Mouse (Mus musculus) lung, adult 2 months (tissue): Measurements from ENCODE around the gene Spcs2. TPM values are rescaled to one million over a fixed set of nuclear protein-coding genes. Genes with fewer than 3 reads are reported as not detected.

Experiments used
- DNase-seq: peaks from one replicate; pipeline ENCODE4 v3.0.0; 2022
- H3K4me1 ChIP-seq: fragments of 200-500 bp; 2 replicates; pipeline ENCODE4 v1.6.1; 2011; ENCODE audit warnings: low read length; ENCODE audit not compliant: control insufficient read depth, insufficient read depth
- H3K4me3 ChIP-seq: fragments of 200-500 bp; replicated peaks from 2 replicates; pipeline ENCODE3; 2011; ENCODE audit warnings: low read depth, mild to moderate bottlenecking, control low read depth, low read length; ENCODE audit errors: extremely low read depth
- CTCF ChIP-seq: fragments of 200-500 bp; IDR thresholded peaks from 2 replicates; pipeline ENCODE4 v1.5.1; 2011; ENCODE audit warnings: mild to moderate bottlenecking, low read length, control low read depth; ENCODE audit not compliant: insufficient read depth
- POLR2A ChIP-seq: fragments of 200-500 bp; IDR thresholded peaks from 2 replicates; pipeline ENCODE4 v1.6.1; 2011; ENCODE audit warnings: low read depth, mild to moderate bottlenecking, control low read depth, low read length, borderline replicate concordance; ENCODE audit errors: extremely low read depth
- WGBS: fragments of 180-500 bp; shearing (Covaris S2); methylation state at CpG from one replicate; pipeline ENCODE4 v1.1.7; 2018; 5-methylcytosine and 5-hydroxymethylcytosine counted together
- polyA plus RNA-seq: library from polyadenylated mRNA; depleted of rRNA; stranded (reverse); fragments of >200 nt; gene quantifications from 2 replicates; pipeline ENCODE4 v1.2.3, GENCODE M21; 2012

Spcs2 gene
- polyA plus RNA-seq, 1 experiment: 45.6 TPM

- WGBS: 88% methylated on average over 5 of the region's 5 CpGs
Measured at GRCm38 (mm10) chr7:99850534-99850933, 12.7 kb downstream of the Spcs2 start.

GRCm38 (mm10) chr7:99845533-99846236 is 17.6 kb downstream of the Spcs2 start:
- Histone ChIP-seq H3K4me1 (no peaks in the 10 kb centered on the region), H3K4me3 (no peak overlapping the region)
- WGBS: 82% methylated on average over 8 of the region's 8 CpGs
- no peak for DNase-seq
- TF ChIP-seq POLR2A (no peak), CTCF (no peak)

More at GRCm38 (mm10) chr7:99850534-99850933, 12.7 kb downstream of the Spcs2 start:
- no peak for DNase-seq
- Histone ChIP-seq H3K4me1 (no peaks in the 10 kb centered on the region), H3K4me3 (no peak overlapping the region)
- TF ChIP-seq POLR2A (no peak), CTCF (no peak)

- WGBS: 87% methylated on average over 3 of the region's 3 CpGs
- no peak for DNase-seq
- Histone ChIP-seq H3K4me1 (no peaks in the 10 kb centered on the region), H3K4me3 (no peak overlapping the region)
- TF ChIP-seq POLR2A: no peak
- TF ChIP-seq CTCF: no peak
Measured at GRCm38 (mm10) chr7:99838241-99838640, 25.0 kb downstream of the Spcs2 start.

- Histone ChIP-seq H3K4me1 (no peaks in the 10 kb centered on the region), H3K4me3 (no peak overlapping the region)
- WGBS: 64% methylated on average over 6 of the region's 6 CpGs
- no peak for TF ChIP-seq CTCF
- no peak for TF ChIP-seq POLR2A
- DNase-seq: no peak
Measured at GRCm38 (mm10) chr7:99837358-99838071, 25.7 kb downstream of the Spcs2 start.

DNA sequence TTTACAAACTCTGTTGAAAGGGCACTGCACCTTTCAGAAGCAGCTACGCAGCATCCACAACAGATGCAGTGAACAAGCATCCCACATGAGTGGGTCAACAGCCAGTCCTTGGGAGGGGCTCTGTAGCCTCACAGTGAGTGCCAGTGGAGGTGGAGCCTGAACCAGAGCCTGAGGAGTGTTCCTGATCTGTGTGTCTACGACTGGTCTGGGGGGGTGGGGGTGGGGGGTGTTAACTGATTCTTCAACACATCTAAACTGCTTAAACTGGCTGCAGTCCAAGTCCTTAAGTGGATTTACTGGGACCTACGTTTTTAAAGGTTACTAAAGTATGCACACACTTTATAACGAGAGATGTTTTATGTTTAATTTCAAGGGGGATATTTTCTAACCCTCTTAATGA is 26.5 kb downstream of the Spcs2 start:
- H3K4me1 ChIP-seq: no peaks in the 10 kb centered on the region
- no peak for DNase-seq
- TF ChIP-seq POLR2A (no peak), CTCF (no peak)
- H3K4me3 ChIP-seq: no peak overlapping the region
- WGBS: 45% methylated on average over 4 of the region's 4 CpGs

DNA sequence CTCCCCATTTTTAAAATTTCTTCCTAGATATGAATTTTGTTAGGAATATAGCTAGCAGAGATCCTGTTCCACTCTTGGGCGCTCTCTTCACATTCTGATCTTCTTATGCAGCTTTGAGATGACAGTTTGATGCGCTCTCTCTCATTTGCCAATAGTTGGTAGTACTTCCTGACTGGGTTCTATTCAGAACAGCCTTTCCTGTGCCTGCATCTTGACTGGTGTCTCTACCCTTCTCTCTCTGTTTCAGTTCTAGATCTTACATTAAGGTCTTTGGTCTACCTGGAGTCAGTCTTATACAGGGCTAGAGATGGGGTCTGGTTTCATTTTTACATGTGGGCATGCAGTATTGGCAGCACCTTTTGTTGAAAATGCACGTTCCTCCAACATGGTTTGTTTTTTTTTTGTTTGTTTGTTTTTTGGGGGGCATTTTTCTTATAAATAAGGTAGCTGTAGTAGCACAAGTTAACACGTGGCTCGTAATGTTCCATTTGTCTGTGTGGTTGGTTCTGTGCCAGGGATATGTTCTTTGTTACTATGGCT is 28.9 kb downstream of the Spcs2 start:
- TF ChIP-seq POLR2A: no peak
- TF ChIP-seq CTCF: no peak
- Histone ChIP-seq H3K4me1 (no peaks in the 10 kb centered on the region), H3K4me3 (no peak overlapping the region)
- no peak for DNase-seq
- 80% methylated on average over 5 of the region's 5 CpGs for WGBS

DNA sequence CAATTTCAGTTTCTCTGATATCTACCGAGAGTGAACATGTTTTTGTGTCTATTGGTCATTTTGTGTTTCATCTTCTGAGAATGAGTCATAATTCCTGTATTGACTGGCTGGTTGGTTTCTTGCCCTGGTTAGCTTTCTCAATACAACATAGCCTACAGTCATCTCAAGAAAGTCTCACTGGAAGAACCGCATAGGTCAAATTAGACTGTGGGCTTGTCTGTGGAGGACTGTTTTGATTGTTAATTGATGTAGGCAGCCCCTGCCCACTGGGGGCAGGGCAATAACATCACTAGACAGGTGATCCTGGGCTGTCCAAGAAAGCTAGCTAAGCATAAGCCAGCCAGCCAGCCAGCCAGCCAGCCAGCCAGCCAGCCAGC is 29.4 kb downstream of the Spcs2 start:
- TF ChIP-seq POLR2A: no peak
- TF ChIP-seq CTCF: no peak
- 74% methylated on average over 2 of the region's 2 CpGs for WGBS
- Histone ChIP-seq H3K4me1 (no peaks in the 10 kb centered on the region), H3K4me3 (no peak overlapping the region)
- no peak for DNase-seq

DNA sequence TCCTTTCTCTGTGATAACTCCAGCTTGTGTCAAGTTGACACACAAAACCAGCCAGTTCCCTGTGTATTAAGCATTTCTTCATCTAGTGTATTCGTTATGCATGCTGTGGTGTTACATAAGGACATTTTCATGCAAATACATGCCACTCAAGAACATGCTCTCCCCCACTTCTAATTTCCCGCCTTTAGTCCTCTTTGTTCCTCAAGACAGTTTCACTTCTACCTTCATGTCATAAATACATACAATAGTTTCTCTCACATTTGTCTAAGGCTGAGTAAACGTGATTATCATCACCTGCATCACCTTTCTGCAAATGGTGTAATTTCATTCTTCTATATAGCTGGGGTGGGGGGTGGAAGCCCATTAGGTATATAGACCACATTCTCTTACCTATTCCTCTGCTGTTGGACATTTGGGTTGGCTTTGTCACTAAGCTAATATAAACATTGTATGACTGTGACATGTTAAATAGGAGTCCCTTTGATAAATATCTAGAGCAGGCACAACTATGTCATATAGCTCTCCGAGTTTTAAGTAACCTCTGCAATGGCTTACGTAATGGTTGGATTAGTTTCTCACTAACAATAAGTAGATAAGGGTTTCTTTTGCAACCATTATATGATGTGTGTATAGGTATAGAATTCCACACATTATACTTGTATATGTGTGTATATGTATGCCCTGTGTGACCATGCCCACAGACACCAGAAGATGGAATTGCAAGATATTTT is 30.0 kb downstream of the Spcs2 start:
- DNase-seq: no peak
- 69% methylated on average over 5 of the region's 5 CpGs for WGBS
- Histone ChIP-seq H3K4me1 (no peaks in the 10 kb centered on the region), H3K4me3 (no peak overlapping the region)
- no peak for TF ChIP-seq POLR2A
- no peak for TF ChIP-seq CTCF

- Histone ChIP-seq H3K4me3 (peak within 1 kb of the TSS; percentile 61), H3K4me1 (peaks cover 3% of the 10 kb centered on the region)
- 1% methylated on average over 26 of the region's 26 CpGs for WGBS
- DNase-seq: peak; percentile 90
- TF ChIP-seq POLR2A (peak; percentile 79; the same call in 1 of the 2 replicates), CTCF (0 out of 2 replicates have a peak, but pooled peaks have one; percentile 3)
Measured at GRCm38 (mm10) chr7:99828083-99828570, 35.1 kb downstream of the Spcs2 start, which contains the start of gene Neu3. TSS of gene Neu3 (minus strand) at chr7:99828417.

- DNase-seq: no peak
- WGBS: 63% methylated on average over 6 of the region's 6 CpGs
Measured at GRCm38 (mm10) chr7:99826096-99826495, 37.2 kb downstream of the Spcs2 start.

More at GRCm38 (mm10) chr7:99826096-99826495, 37.2 kb downstream of the Spcs2 start:
- H3K4me3 ChIP-seq: no peak overlapping the region
- H3K4me1 ChIP-seq: peaks cover 3% of the 10 kb centered on the region
- no peak for TF ChIP-seq POLR2A
- TF ChIP-seq CTCF: no peak
